Mouse (Mus musculus): ENCODE data around the gene Fam216a.
"Not testable (repeated sequence)": the region's sequence is repeated elsewhere in the genome, so short reads cannot be mapped to it uniquely, and the experiment has no call there.

The Fam216a gene

GRCm38 (mm10) chr5:122372192-122372769, at the start of gene Fam216a:
TSS of gene Fam216a (minus strand) at chr5:122372364.
- DNase-seq: peak; percentile 99

GRCm38 (mm10) chr5:122421271-122422068, 49.3 kb upstream of the Fam216a start, which contains the start of gene Anapc7:
TSS of gene Anapc7 (plus strand) at chr5:122421693.
- peak; percentile 17 for DNase-seq

GRCm38 (mm10) chr5:122420676-122421075, 48.5 kb upstream of the Fam216a start:
- not testable (repeated sequence) for DNase-seq

- no peak for DNase-seq
Measured at GRCm38 (mm10) chr5:122415465-122415864, 43.3 kb upstream of the Fam216a start.

GRCm38 (mm10) chr5:122414351-122414750, 42.2 kb upstream of the Fam216a start:
- no peak for DNase-seq

GRCm38 (mm10) chr5:122412826-122413225, 40.7 kb upstream of the Fam216a start:
- no peak for DNase-seq

GRCm38 (mm10) chr5:122411892-122412291, 39.7 kb upstream of the Fam216a start:
- no peak for DNase-seq

GRCm38 (mm10) chr5:122409692-122410645, 37.8 kb upstream of the Fam216a start:
- peak; percentile 50 for DNase-seq

- DNase-seq: no peak
Measured at GRCm38 (mm10) chr5:122405537-122405936, 33.4 kb upstream of the Fam216a start.

GRCm38 (mm10) chr5:122403362-122403761, 31.2 kb upstream of the Fam216a start:
- DNase-seq: no peak

- DNase-seq: no peak
Measured at GRCm38 (mm10) chr5:122402772-122403171, 30.6 kb upstream of the Fam216a start.

GRCm38 (mm10) chr5:122402160-122402559, 30.0 kb upstream of the Fam216a start:
- DNase-seq: no peak

GRCm38 (mm10) chr5:122401303-122401640, 29.1 kb upstream of the Fam216a start:
- DNase-seq: peak; percentile 89

- no peak for DNase-seq
Measured at GRCm38 (mm10) chr5:122400628-122401302, 28.6 kb upstream of the Fam216a start.

GRCm38 (mm10) chr5:122399871-122400270, 27.7 kb upstream of the Fam216a start:
- DNase-seq: no peak

GRCm38 (mm10) chr5:122397495-122397894, 25.3 kb upstream of the Fam216a start:
- no peak for DNase-seq

- no peak for DNase-seq
Measured at GRCm38 (mm10) chr5:122396791-122397190, 24.6 kb upstream of the Fam216a start.

GRCm38 (mm10) chr5:122393887-122394286, 21.7 kb upstream of the Fam216a start:
- DNase-seq: peak; percentile 91

GRCm38 (mm10) chr5:122392227-122393004, 20.3 kb upstream of the Fam216a start:
- DNase-seq: peak; percentile 45

GRCm38 (mm10) chr5:122391786-122392180, 19.6 kb upstream of the Fam216a start, which contains the start of gene Arpc3:
TSS of gene Arpc3 (plus strand) at chr5:122391878.
- DNase-seq: peak; percentile 96

- DNase-seq: no peak
Measured at GRCm38 (mm10) chr5:122391178-122391785, 19.1 kb upstream of the Fam216a start.
